Mouse (Mus musculus) right cerebral cortex, adult 18-20 months (tissue): ENCODE results near the gene Map1b.

Experiments
- DNase-seq: peaks from one replicate; pipeline ENCODE4 v3.0.0; 2022; ENCODE audit warnings: mixed read lengths

The Map1b gene

DNA sequence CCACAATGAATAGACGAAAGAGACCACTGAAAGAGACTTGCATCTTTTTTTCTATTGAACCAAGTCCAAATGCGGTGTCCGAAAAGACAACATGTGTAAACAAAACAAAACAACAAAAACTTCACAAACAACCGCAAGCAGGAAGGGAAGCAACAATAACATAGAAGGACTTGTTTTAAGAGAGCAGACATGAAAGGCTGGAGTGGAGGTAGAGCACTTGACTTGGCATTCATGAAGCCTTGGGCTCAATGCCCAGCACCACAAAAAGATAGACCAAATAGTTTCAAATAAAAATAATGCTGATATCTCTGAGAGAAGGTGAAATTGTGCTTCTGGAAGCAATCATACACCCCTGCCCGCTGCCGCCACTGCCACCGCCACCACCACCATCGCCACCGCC lies 30.5 kb downstream of the Map1b start:
- DNase-seq, result no peak

DNA sequence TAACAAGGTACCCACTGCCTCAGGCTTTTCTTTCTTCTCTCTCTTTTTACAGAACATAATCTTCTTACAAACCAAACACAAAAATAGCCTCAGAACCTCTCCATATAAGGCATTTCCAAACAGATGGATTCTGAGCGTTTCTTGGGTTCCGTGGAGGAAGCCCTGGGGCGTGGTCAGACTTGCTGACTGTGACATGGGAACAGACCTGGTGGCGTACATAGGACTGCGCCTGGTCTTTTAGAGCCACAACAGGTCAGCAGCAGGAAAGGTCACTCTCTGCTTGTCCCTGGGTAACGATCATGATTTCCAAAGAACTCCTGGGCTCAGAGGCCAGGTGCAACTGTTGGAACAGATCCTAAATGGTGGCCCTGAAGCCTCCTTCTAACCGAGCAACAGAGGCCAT lies 31.0 kb downstream of the Map1b start:
- DNase-seq, result peak; percentile 59

DNA sequence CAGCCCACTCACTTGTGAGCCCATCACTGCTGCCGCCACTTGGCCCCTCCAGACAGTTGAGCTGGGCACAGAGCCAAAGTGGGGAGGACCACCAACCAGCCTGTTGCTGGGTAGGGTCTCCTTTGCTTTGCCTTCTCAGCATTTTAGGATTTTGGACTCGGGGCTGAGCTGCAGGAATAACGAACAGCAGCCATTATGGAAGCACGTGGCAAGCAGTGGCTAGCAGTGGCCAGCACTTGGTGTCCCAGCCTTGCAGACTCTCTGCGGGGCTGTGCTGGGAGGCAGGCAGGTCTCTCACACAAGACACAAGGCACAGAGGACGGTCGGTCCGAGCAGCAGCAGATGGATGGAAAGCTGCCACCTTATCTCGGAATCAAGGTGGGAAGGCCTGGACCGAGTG lies 31.4 kb downstream of the Map1b start:
- DNase-seq, result no peak

DNA sequence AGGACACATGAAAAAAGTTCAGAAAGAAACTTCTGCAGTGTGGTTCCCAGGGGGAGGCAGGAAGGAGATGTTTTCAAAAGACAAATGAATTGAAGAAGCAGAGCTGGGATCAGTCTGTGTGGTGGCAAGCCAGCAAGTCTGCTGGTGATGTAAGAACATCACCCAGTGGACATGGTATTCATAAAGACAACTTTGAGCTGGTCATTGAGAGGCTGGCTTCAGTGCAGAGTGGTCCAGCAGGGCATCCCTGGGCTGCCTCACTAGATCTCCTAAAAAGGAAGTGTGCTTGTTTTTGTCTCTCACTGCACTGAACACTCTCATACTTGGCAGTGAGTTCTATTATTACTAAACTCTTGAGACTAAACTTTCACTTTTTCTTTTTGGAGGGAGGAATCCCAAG lies 32.9 kb downstream of the Map1b start:
- no peak for DNase-seq

DNA sequence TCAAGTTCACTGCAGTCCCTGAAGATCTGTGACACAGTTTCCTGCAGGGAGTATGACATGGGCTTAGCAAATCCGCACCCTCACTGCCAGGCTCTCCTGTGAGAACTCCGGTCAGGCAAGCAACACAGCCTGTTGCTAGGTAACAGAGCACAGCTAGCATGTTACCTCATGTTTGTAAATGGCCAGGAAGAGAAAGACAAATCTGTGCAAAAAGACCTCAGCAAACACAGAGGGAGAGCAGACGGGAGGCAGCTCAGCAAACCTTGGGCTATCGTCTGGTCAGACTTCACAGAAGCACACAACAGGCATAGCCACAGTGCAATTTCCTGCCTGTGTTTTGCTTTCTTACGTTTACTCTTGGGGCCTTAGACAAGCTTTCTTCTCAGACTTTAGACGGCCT lies 40.9 kb downstream of the Map1b start:
- DNase-seq, result no peak

DNA sequence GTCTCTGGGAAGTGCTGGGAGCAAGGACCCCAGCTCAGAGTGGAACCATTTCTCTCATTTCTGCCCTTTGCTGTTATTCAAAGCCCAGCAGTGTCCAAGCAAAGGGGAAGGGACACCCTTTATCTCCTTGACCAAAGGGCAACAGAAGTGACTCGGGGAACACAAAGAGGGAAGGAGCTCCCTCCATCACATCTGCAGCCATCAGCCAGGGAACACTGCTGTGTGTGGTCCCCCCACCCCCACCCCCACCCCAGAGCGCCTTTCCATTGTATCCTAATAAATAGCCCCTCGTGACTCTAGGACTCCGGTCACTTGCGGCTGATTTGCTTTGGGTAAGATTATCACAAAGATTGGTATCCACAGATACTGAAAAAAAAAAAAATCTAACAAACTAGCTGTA lies 41.3 kb downstream of the Map1b start:
- DNase-seq, result no peak

DNA sequence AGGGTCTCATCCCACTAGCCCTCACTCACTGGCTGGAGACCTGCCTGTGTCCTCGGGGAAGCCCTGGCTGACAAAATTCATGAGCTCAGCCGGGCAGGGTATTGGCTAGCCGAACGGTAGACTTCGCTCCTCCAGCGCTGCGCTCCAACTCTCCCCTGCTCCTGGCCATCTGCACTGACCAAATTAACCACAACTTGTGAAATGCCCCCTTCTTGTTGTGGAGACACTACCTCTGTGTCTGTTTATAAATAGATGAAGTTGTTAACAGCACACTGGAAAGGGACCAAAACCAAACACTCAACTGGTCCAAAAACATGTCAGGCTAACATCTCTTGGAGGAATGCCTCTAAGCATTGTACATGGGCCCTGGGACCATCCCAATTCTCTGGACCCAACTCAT lies 42.2 kb downstream of the Map1b start:
- no peak for DNase-seq

DNA sequence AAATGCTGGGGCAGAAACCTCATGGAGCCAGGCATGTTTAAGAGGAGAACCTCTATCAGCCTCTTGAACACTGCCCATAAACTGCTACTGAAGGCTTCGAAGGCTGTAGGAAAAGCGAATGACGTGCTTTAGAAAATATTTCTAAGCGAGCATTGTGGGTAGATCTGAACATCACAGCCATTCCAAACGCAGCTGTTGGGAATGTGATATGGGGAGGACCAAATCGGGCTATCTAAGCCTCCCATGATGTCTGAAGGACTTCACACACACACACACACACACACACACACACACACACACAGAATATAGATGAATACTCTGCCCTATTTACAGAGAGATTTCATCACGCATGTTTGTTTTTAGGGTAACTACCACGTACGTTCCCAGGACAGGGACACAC lies 44.3 kb downstream of the Map1b start:
- DNase-seq, result no peak

DNA sequence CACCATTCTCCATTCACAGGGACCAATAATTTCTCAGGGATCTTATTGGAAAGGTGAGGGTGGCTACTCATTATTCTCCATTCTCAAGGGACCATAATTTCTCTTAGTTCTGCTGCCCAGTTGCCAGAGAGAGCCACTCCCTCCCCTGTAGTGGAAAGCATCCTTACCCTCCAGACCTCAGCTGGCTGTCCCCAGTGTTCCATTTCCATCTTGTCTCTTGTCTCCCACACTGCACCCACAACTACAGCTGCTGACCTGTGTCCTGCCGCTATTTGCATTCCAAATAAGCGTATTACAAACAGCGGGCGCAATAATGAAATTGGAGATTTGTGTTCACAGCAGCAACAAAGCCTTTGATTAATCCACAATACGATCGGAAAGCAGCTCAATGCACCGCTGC lies 46.3 kb downstream of the Map1b start:
- DNase-seq, result no peak

DNA sequence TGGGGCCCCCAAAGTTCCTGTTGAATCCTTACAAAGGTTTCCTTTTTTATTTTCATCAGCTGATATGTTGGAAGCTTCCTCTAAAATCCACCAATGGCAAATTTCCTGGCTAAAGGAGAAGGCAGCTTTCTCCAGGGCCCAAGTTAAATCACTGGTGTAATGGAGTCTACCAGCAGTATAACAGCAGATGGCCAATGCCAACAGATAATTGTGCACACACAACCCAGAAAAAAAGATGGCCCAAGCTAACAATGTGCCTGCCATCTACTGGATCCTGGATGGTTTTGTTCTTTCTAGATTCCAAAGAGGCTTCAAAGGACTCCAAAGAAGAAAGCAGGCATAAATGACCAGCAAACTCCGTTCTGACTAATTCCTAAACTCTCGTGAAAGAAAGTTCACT lies 48.1 kb downstream of the Map1b start:
- no peak for DNase-seq

DNA sequence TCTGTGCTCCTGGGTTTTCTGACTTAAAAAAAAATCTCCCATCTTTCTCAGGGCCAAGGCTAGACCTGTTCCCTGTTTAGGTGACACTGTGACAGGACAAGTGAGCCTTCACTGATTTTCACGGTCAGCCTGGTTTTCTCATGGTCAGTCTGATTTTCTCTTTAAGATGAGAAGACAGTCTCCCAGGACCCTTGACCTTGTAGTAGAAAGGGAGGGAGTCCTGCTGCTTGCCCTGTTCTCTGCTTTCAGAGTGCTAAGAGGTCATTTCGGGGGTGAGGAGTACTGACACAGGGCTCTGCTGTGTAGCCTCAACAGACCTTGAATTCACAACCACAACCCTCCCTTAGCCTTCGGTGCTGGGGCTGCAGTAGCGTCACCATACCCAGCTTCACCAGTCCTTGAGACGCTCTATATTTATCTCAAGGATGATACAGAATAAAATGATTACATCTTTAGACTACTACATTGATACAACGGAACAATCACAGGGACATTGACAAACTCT lies 49.5 kb downstream of the Map1b start:
- DNase-seq, result no peak

DNA sequence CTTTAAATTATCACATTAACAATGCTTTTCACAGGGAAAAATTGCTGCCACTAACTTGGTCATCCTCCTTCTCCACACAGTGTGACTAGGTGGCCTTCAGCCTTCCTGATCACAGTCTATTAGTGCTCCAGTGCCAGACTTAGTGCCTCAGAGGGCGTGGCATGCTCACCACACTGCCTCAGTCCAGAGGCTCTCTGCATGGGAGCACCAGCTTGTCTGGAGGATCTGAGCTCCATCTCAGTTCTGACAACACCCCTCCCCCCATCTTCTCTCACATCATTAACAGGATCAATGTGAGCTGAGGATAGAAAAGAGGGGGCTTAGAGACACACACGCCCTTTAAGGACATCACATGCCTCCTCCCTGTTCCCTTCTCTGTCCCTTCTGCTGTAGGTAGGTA lies 50.3 kb downstream of the Map1b start:
- no peak for DNase-seq

DNA sequence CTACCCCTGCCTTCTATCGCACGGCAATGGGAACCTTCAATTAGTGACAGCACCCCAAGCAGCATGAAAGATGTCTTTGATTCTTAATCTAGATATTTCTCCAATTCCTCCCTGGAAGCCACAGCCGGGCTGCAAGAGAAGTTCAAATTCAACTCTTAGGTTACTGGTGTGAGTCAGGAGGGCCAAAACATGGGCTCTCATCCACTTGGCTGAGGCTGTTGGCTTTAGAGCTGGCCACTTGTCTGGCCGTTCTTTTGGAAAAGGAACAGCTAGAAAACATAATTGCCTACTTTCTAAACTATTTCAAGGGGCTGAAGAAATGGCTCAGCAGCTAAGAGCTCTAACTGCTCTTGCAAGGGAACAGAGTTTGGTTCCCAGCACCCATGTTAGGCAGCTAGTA lies 51.8 kb downstream of the Map1b start:
- no peak for DNase-seq

DNA sequence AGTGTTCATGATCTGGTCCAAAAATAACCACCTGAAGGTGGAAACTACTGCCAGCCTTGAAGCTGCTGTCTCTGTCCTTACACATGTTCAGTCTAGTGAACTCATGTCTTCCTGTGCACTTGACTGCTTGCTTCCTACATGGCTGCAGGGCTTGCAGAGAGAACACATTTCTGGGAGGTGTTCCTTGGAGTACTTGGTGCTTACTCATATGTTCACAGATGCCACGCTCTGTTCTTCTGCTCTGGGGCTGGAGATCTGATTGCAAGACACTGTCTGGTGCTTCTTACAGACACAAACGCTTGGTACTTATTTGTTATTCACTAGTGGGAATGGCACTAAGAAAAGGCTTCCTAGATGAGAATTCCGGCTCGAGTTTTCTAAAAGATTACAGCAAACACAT lies 54.5 kb downstream of the Map1b start:
- no peak for DNase-seq

DNA sequence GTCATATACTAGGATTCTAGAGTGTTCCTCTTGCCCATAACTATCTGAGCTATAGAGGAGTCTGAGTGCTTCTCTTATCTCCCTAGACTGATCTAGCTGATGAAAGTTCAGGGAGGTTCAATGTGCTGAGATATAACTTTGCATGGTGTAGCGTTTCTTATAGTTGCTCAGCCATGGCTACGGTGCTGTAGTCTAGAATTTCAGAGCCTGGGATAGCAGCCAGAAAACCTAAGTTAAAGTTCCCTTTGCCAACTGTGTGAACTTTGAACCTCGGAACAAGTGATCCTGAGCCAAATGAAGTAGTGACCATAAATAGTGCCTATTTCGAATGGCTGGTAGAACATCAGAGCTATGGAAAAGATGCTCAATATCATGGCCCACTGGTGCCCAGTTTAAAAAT lies 56.7 kb downstream of the Map1b start:
- DNase-seq, result no peak

DNA sequence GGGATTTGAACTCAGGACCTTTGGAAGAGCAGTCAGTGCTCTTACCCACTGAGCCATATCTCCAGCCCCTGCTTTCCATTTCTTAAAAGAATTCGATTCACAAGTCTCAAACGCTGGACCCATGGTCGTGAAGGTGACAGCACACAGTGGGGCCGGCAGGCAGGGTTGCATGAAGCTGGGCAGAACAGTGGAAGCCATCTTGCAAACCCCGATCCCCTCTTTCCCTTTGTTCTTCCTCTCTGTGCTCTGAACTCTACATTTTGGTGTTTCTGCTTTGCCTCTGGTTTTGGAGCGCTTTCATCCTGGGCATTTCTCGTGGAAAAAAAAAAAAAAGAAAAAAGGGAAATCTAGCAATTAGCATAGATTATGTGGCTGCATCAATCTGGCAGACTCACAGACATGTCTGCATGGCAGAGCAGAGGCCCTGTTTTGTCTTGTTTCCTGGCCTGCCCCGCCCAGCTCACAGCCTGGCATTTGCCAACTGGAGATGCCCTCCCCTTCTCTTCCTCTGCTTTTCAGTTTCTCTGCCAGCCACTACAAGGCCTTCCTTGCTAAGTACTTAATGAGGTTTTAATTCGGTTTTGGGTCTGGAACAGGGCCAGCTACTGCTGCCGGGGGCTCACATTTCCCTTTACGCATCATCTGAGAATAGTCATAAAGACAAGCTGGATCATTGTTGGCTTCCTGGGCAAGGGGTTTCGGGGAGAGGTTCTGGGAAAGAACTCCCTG lies 57.5 kb downstream of the Map1b start:
- no peak for DNase-seq

DNA sequence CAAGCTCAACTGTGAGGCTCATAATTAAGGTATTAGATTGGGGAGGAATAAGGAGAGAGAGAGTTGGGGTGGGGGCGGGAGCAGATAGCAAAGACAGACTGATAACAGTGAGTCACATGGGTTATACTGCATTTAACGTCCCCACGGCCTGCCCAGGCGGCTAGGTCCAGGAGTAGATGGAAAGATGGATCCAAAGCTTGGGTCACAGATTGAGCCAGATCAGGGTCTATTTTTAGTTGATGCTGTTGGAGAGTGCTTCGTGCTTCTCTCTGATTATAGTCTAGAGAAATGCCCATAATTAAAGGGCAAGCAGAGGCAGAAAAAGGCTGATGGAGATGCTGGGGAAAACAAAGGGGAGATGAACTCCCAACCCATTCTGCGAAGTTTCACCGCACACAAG lies 61.4 kb downstream of the Map1b start:
- no peak for DNase-seq

DNA sequence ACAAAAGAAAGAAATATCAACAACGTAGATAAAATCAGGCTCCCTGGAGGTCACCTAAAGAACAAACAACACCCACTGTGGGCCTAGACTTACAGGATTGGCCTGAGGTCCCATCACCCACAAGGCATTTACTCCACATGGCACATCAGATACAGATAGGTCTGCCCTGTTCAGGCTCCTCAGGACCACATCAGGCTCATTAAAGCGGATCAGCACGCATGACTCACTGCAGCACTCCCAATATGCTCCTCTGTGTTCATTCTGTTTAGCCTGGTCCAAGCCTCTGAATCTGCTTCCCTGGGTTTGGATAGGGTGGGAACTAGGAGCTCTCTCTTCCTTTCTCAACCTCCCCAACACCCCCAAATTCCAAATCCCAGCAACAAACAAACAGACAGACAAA lies 63.9 kb downstream of the Map1b start:
- no peak for DNase-seq

DNA sequence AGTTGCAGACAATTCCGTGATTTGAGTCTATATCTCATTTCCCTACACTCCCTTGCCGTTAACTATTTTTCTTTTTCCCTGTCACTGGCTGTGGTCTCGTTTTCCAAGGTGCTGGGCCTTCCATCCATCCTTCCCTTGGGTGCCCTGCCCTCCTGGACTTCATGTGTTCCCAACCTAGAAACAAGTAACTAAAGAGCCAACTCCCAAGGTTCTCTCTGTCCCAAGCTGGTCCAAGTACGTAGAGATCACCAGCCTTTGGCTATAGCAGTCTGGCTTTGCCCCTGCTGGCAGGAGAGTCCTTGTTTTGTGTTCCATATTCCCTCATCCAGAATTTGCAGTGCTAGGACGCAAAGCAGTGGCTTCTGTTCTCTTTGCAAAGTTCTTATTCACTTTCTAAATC lies 65.1 kb downstream of the Map1b start:
- DNase-seq, result no peak

DNA sequence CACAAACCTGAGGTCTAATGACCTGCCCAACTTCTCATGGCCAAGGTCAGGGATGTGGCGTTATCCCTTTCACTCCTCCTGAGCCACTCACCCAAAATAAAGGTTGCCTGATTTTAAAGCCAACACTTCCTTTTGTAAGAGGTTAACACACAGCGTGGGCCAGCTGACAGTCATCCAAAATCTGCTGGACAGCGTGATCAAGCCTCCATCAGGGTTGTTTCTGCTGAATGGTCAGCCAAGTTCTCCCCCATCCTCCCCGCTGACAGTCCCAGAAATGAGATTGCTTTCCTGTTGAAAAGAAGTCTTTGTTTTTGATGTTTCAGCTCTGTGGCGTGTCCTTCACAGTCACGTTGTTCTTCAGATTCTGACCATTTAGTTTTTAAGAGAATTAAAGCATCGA lies 65.6 kb downstream of the Map1b start:
- peak; percentile 50 for DNase-seq

DNA sequence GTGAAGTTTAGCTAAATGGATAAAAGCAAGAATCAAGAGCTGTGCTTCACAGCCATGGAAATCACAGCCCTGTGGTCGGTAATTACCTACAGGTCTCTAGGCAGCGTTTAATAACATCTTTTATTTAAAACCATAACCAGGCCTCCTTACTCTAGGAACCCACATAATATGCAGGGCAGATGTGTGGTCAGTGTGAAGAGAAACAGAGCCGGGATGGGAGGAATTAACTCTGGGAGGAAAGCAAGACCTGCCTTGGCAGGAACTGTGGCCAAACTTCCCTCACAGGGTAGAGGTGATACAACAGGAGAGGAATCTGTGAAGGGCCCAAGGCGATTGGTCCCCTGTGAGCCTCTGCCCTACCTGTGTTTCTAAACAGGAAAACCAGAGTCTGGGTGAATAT lies 66.8 kb downstream of the Map1b start:
- no peak for DNase-seq

DNA sequence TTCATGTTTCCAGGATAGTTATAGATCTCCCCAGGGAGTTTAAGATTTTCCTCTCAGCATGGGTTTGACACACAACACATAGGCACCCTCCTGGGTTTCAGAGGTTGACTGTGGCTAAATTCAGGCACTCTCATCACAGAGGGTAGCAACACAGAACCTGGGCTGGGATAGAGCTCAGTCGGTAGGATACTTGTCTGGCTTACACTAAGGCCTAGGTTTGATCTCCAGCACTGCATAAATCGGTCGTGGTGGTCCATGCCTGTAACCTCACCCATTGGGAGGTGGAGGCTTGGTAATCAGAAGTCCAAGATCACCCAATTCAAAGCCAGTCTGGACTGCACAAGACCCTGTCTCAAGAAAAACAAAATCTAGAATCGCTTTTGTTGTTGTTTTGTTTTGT lies 68.1 kb downstream of the Map1b start:
- DNase-seq, result no peak

DNA sequence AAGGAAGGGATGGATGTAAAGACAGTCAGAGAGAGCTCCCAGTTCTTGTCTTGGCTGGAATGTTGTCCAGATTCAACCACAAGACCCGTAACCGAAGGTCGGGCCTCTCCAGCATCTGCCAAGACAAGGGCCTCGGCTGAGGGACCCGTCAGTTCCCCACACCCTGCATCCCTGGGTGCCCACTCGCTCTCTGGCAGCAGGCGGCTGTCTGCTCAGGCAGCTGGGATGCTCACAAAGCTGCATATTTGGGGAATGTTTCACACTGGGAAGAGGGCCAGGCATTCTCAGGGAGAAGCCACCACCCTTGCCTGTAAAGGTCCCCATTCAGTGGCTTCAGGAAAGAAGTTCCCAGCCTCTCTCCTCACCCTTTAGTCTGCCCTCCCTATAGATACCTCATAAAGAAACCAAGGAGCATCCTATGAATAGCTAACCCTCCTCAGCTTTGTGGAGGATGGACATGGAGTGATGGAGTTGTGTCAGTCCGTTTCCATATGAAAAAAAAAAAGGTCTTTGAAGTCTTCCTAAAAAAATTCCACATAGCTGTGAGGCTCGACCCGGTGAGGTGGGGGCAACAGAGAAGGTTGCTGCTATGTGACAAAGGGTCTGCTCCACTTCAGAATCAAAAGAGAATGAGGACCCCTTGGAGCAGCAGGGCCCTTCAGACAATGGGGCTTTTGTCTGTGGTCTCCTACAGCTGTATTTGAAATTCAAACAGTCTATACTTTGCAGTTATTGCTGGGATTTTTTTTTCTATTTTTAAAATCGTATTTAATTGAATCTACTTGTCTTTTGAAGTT lies 68.7 kb downstream of the Map1b start:
- peak; percentile 81 for DNase-seq

DNA sequence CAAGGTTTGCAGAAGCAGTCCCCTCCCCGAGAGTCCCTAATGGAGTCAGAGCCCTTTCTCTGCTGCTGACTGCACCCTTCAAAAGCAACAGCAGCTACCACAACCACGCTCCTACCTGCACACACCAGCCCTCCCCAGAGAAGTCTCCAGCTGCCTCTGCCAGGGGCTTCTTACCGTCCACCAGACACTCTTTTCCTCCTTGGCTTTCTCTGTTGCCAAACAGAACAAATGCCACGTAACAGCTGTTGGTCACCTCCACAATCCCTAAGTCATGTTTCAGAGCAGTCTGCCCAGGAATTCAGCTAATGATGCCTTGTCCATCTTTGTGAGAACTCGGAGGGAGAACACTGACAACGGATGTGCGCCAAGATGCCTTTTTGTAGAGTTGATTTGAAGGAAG lies 69.3 kb downstream of the Map1b start:
- DNase-seq, result no peak

DNA sequence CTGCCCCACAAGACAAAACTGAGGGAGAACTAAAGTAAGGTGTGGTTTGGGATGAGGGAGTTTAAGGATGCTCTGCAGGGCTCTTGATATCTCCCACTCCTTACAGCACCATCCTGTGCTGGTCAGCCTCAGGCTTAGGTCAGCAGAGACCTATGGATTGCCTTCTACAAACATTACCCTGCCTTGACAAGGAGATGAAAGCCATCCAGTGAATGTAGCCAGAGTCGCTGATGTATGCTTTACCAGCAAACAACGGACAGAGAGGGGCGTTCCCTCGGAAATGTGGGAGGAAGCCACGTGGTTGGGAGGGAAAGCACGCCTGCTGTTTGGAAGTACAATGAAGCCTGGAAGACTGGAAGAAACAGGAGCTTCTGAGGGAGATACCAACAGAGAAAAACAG lies 71.5 kb downstream of the Map1b start:
- DNase-seq, result no peak
